Mouse (Mus musculus) kidney, postnatal 0 days (tissue): ENCODE results near the gene B4galnt4. TPM values are rescaled to one million over a fixed set of nuclear protein-coding genes. Genes with fewer than 3 reads are reported as not detected.

ENCODE experiments used
- ATAC-seq: fragments of 200-750 bp; cut with Nextera tagmentation; replicated peaks from 2 replicates; pipeline ENCODE4 v1.8.0; 2017; ENCODE audit warnings: low read depth, moderate number of reproducible peaks, moderate TSS enrichment, moderate library complexity; ENCODE audit not compliant: low FRiP score
- DNase-seq: peaks from one replicate; pipeline ENCODE4 v3.0.0-alpha.2; 2016; ENCODE audit warnings: low spot score
- H3K27ac ChIP-seq: fragments of 300-500 bp; sonication (generic); 2 replicates; pipeline ENCODE4 v1.5.1; 2014; ENCODE audit warnings: mild to moderate bottlenecking
- H3K27me3 ChIP-seq: fragments of 300-500 bp; sonication (generic); 2 replicates; pipeline ENCODE4 v1.6.1; 2014; ENCODE audit warnings: low read length, mixed read lengths; ENCODE audit not compliant: insufficient read depth
- H3K36me3 ChIP-seq: fragments of 300-500 bp; sonication (generic); 2 replicates; pipeline ENCODE4 v1.6.1; 2014; ENCODE audit warnings: low read length, mixed read lengths; ENCODE audit not compliant: insufficient read depth
- H3K4me1 ChIP-seq: fragments of 300-500 bp; sonication (generic); replicated peaks from 2 replicates; pipeline ENCODE4 v1.6.1; 2014; ENCODE audit warnings: antibody characterized with exemption, low read length, mixed read lengths; ENCODE audit not compliant: insufficient read depth
- H3K4me2 ChIP-seq: fragments of 300-500 bp; sonication (generic); 2 replicates; pipeline ENCODE4 v1.6.1; 2014; ENCODE audit warnings: mild to moderate bottlenecking, low read length, moderate library complexity, mixed read lengths
- H3K4me3 ChIP-seq: fragments of 300-500 bp; sonication (generic); replicated peaks from 2 replicates; pipeline ENCODE4 v1.5.1; 2014; ENCODE audit warnings: low read depth, low read length
- H3K9ac ChIP-seq: fragments of 300-500 bp; sonication (generic); 2 replicates; pipeline ENCODE4 v1.6.1; 2014; ENCODE audit warnings: low read depth, low read length
- H3K9me3 ChIP-seq: fragments of 300-500 bp; sonication (generic); replicated peaks from 2 replicates; pipeline ENCODE4 v1.6.1; 2016; ENCODE audit warnings: low read length, inconsistent platforms, mixed read lengths
- CTCF ChIP-seq: IDR thresholded peaks from 2 replicates; pipeline ENCODE4 v1.5.1; 2016; ENCODE audit warnings: antibody characterized with exemption, low read depth, mild to moderate bottlenecking, moderate library complexity
- WGBS: fragments of 180-500 bp; shearing (Covaris S2); extraction: QIAGEN DNeasy Blood & Tissue Kit; methylation state at CpG from one replicate; pipeline ENCODE4 v1.1.7; 2014; 5-methylcytosine and 5-hydroxymethylcytosine counted together
- polyA plus RNA-seq: library from polyadenylated mRNA; unstranded; fragments of >200 nt; fragmentation: Nextera tagmentation; extraction: Ambion mirVana; gene quantifications from 2 replicates; pipeline ENCODE4 v1.2.1, GENCODE M21; 2015

The B4galnt4 gene
- polyA plus RNA-seq, 1 experiment from 2014 or later = 7.4 TPM

- no peak overlapping the region for H3K9ac ChIP-seq
- peaks cover 24% of the 10 kb centered on the region for H3K4me1 ChIP-seq
- DNase-seq (no peak), ATAC-seq (no peak)
- H3K4me3 ChIP-seq = no peak overlapping the region
- 77% methylated on average over 5 of the region's 5 CpGs for WGBS
- no peaks in the 10 kb centered on the region for H3K9me3 ChIP-seq
- no peak overlapping the region; the same call in 1 of the 2 replicates for H3K27ac ChIP-seq
- no peak overlapping the region for H3K4me2 ChIP-seq
- no peak for TF ChIP-seq CTCF
- no peaks in the 10 kb centered on the region for H3K27me3 ChIP-seq
- H3K36me3 ChIP-seq = no peaks in the 10 kb centered on the region
Observed at GRCm38 (mm10) chr7:141097177-141097576, 36.3 kb downstream of the B4galnt4 start.

- Histone ChIP-seq H3K27ac (peak within 1 kb of the TSS; percentile 68), H3K4me1 (peaks cover 9% of the 10 kb centered on the region; the same call in 1 of the 2 replicates), H3K36me3 (no peaks in the 10 kb centered on the region), H3K4me2 (peak within 1 kb of the TSS; percentile 82), H3K4me3 (peak within 1 kb of the TSS; percentile 41), H3K9ac (peak within 1 kb of the TSS; percentile 54), H3K27me3 (no peaks in the 10 kb centered on the region), H3K9me3 (no peaks in the 10 kb centered on the region)
- DNase-seq (peak; percentile 34), ATAC-seq (peak; percentile 56)
- WGBS = 2% methylated on average over 56 of the region's 56 CpGs
- TF ChIP-seq CTCF = no peak
Observed at GRCm38 (mm10) chr7:141099911-141100691, 39.2 kb downstream of the B4galnt4 start, which contains the start of gene Sigirr. TSS of gene Sigirr (minus strand) at chr7:141100572.

GRCm38 (mm10) chr7:141103161-141103560, 42.3 kb downstream of the B4galnt4 start:
- no peak overlapping the region for H3K4me2 ChIP-seq
- TF ChIP-seq CTCF = no peak
- no peak overlapping the region for H3K27ac ChIP-seq
- no peaks in the 10 kb centered on the region for H3K27me3 ChIP-seq
- DNase-seq (no peak), ATAC-seq (no peak)
- 65% methylated on average over 3 of the region's 3 CpGs for WGBS
- no peaks in the 10 kb centered on the region for H3K9me3 ChIP-seq
- H3K9ac ChIP-seq = no peak overlapping the region
- no peak overlapping the region for H3K4me3 ChIP-seq
- 0 out of 2 replicates have a peak, but pooled peaks cover 9% of the 10 kb centered on the region for H3K4me1 ChIP-seq
- H3K36me3 ChIP-seq = no peaks in the 10 kb centered on the region

- no peak overlapping the region for H3K4me3 ChIP-seq
- H3K4me1 ChIP-seq = no peaks in the 10 kb centered on the region
- ATAC-seq (no peak), DNase-seq (no peak)
- H3K36me3 ChIP-seq = no peaks in the 10 kb centered on the region
- no peaks in the 10 kb centered on the region for H3K27me3 ChIP-seq
- no peak for TF ChIP-seq CTCF
- no peak overlapping the region for H3K4me2 ChIP-seq
- no peak overlapping the region for H3K9ac ChIP-seq
- WGBS = 90% methylated on average over 9 of the region's 9 CpGs
- no peak overlapping the region for H3K27ac ChIP-seq
- H3K9me3 ChIP-seq = no peaks in the 10 kb centered on the region
Observed at GRCm38 (mm10) chr7:141115874-141116273, 55.0 kb downstream of the B4galnt4 start.

GRCm38 (mm10) chr7:141117636-141118035, 56.7 kb downstream of the B4galnt4 start, which contains the start of gene Ano9:
TSS of gene Ano9 (minus strand) at chr7:141117806.
- H3K9ac ChIP-seq = 0 out of 2 replicates have a peak within 1 kb of the TSS, but pooled peaks have one; percentile 18
- no peaks in the 10 kb centered on the region for H3K27me3 ChIP-seq

GRCm38 (mm10) chr7:141119487-141119886, 58.6 kb downstream of the B4galnt4 start:
- no peaks in the 10 kb centered on the region for H3K4me1 ChIP-seq
- no peaks in the 10 kb centered on the region for H3K27me3 ChIP-seq
- no peak for ATAC-seq
- no peak overlapping the region for H3K9ac ChIP-seq
- TF ChIP-seq CTCF = no peak
- no peaks in the 10 kb centered on the region for H3K9me3 ChIP-seq
- H3K4me2 ChIP-seq = no peak overlapping the region
- no peak for DNase-seq
- 79% methylated on average over 3 of the region's 3 CpGs for WGBS
- no peak overlapping the region for H3K27ac ChIP-seq
- H3K4me3 ChIP-seq = no peak overlapping the region
- no peaks in the 10 kb centered on the region for H3K36me3 ChIP-seq

More at GRCm38 (mm10) chr7:141117636-141118035, 56.7 kb downstream of the B4galnt4 start, which contains the start of gene Ano9:
- peak within 1 kb of the TSS; percentile 42 for H3K4me2 ChIP-seq
- WGBS = 14% methylated on average over 9 of the region's 9 CpGs
- H3K4me3 ChIP-seq = no peak within 1 kb of the TSS
- ATAC-seq = no peak; the same call in 1 of the 2 replicates
- TF ChIP-seq CTCF = no peak
- no peaks in the 10 kb centered on the region for H3K4me1 ChIP-seq
- H3K9me3 ChIP-seq = no peaks in the 10 kb centered on the region
- DNase-seq = peak; percentile 28
- H3K27ac ChIP-seq = no peak within 1 kb of the TSS
- H3K36me3 ChIP-seq = no peaks in the 10 kb centered on the region
